Mouse (Mus musculus) ES-Bruce4 (cell line): ENCODE measurements around the gene Nxnl1.

Experiments used
- CTCF ChIP-seq: IDR thresholded peaks from one replicate; pipeline ENCODE4 v1.8.1; 2011; ENCODE audit warnings: low read depth, low read length
- EP300 ChIP-seq: IDR thresholded peaks from 2 replicates; pipeline ENCODE4 v1.6.1; 2011; ENCODE audit warnings: low read depth, low read length; ENCODE audit not compliant: insufficient read depth
- POLR2A ChIP-seq: IDR thresholded peaks from one replicate; pipeline ENCODE4 v1.8.1; 2011; ENCODE audit warnings: low read length; ENCODE audit not compliant: insufficient read depth

GRCm38 (mm10) chr8:71598375-71598774 lies 32.0 kb upstream of the Nxnl1 start:
- TF ChIP-seq POLR2A (no peak), CTCF (no peak), EP300 (no peak)
